Mouse (Mus musculus) frontal cortex, postnatal 14 days (tissue): Measurements from ENCODE around the gene Traf7.

ENCODE experiments used
- DNase-seq, 2 experiments: peaks; one replicate each; pipeline ENCODE4 v3.0.0; 2022; ENCODE audit warnings: low spot score in 2 of 2

The Traf7 gene

DNA sequence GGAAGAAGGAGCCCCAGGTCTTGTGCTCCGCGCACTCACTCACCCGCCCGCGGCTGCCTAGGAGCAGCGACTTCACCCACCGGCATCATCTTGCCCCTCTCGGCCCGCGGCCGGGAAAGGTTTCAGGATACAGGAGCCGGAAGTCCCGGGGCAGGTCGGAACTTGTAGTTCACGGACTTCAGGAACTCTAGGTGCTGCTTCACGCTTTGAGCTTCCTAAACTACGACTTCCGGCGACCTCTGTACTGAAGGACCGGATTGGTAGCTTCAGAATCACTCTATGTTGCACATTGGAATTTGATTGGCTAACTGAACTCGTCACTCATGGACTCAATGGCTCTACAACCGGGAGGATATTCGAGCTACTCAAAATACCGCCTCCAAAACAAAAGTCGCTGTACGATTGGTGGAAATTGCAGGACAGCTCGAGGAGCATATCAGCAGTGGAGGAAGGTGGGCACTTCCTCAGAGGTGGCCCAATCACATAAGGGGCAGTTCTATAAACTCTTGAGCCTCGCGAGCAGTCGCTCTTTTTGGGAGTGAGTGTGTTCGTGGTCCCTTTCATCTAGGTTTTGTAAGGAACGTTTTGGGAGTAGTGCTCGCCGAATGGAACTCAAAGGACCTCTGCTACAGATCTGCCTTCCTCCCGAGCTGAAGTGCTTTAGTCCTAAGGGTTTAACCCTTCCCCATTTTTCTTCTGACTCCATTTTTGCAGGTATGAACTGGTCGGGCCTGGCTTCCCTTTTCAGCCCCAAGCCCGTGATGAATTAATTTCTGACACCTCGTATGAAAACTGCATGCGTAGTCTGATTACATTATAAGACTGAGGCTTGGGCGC is at the start of gene Traf7:
Traf7 (minus strand) TSS at position 216 of the 837 bp plus-strand sequence.
- DNase-seq, result peak; percentile 87 to 96

DNA sequence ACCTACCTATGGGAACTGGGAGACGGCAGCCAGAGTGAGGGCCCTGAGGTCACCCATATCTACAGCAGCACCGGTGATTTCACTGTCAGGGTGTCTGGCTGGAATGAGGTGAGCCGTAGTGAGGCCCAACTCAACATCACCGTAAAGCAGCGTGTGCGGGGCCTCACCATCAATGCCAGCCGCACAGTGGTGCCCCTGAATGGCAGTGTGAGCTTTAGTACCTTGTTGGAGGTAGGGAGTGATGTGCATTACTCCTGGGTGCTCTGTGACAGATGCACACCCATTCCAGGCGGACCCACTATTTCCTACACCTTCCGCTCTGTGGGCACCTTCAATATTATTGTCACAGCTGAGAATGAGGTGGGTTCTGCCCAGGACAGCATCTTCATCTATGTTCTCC is 46.1 kb upstream of the Traf7 start:
- no peak for DNase-seq

DNA sequence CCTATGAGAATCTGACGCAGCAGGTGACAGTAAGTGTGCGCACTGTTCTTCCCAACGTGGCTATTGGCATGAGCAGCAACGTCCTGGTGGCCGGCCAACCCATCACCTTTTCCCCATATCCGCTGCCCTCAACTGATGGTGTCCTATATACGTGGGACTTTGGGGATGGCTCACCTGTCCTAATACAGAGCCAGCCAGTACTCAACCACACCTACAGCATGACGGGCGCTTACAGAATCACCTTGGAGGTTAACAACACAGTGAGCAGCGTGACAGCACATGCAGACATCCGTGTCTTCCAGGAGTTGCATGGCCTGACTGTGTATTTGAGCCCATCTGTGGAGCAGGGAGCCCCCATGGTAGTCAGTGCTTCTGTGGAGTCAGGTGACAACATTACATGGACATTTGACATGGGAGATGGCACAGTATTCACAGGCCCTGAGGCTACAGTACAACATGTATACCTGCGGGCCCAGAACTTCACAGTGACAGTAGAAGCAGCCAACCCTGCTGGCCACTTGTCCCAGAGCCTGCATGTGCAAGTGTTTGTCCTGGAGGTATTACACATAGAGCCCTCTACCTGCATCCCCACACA is 45.0 kb upstream of the Traf7 start:
- no peak for DNase-seq

DNA sequence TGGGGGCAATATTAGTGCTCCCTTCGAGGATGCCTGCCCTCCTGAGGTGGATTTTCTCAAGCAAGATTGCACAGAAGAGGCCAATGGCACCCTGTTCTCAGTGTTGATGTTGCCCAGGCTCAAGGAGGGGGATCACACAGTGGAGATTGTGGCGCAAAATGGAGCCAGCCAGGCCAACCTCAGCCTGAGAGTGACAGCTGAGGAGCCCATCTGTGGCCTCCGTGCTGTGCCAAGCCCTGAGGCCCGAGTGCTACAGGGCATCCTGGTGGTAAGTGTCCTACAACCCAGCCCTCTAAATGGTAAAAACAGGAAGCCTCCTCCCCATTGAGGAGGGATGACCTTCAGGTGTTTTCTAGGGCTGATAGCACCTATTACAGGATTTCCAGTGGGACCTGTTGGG is 42.1 kb upstream of the Traf7 start:
- DNase-seq, result no peak

DNA sequence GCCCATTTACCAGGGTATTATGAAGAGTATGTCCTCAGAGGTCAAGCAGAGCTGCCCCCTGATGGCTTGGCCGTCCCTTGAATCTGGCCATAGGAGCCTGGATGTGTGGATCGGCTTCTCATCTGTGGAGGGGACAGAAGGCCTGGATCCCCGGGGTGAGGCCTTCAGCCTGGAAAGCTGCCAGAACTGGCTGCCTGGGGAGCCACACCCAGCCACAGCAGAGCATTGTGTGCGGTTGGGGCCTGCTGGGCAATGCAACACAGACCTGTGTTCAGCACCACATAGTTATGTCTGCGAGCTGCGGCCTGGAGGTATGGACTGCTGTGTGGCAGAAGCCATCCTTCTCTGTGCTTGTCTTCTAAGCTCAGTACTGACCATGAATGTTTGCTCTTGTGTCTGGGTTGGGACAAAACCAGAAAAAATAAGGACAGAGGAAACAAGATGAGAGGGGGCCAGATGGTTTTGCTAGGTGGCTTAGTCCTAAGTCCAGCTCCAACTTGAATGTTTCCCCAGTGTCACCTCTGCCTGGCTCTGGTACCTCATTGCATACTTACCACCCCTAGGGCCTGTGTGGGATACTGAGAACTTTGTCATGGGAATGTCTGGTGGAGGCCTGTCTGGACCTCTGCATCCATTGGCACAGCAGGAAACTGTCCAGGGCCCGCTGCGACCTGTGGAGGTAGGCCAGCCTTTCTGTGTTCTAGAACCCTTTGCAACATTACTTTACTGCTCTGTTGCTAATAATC is 39.5 kb upstream of the Traf7 start:
- DNase-seq, result no peak

DNA sequence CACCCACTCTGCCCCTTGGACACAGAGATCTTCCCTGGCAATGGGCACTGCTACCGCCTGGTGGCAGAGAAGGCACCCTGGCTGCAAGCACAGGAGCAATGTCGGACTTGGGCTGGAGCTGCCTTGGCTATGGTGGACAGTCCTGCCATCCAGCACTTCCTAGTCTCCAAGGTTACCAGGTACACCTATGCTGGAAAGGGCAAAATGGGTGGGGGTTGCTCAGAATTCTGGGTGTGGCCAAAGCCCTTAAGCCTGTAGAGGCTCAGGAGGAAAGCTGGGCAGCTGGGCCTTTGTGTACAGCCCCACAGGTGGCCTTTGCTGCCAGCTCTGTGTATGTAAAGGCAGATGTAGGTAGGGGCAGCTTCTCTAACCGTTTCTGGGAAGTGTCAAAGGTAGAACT is 38.1 kb upstream of the Traf7 start:
- no peak for DNase-seq

DNA sequence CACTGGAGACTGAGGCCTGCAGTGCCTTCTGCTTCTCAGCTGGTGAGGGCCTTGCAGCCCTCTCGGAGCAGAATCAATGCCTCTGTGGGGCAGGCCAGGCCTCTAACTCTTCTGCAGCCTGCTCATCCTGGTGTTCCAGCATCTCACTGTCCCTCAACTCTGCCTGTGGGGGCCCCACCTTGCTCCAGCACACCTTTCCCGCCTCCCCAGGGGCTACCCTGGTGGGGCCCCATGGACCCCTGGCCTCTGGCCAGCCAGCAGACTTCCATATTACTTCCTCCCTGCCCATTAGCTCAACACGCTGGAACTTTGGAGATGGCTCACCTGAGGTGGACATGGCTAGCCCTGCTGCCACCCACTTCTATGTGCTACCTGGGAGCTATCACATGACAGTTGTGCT is 37.4 kb upstream of the Traf7 start:
- no peak for DNase-seq

DNA sequence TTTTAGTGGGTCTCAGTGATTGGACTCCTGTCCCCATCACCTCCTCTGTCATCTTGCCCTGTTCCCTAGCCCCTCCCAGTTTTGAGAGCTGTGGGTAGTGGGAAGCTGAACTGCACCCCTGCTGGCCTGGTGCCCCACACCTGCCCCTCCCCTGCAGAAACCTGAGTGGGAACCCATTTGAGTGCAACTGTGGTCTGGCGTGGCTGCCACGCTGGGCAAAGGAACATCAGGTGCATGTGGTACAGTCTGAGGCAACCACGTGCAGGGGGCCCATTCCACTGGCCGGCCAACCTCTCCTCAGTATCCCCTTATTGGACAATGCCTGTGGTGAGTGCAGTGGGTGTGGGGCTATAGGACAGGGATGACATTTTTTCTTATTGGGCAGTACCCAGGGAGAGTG is 36.7 kb upstream of the Traf7 start:
- DNase-seq, result no peak

DNA sequence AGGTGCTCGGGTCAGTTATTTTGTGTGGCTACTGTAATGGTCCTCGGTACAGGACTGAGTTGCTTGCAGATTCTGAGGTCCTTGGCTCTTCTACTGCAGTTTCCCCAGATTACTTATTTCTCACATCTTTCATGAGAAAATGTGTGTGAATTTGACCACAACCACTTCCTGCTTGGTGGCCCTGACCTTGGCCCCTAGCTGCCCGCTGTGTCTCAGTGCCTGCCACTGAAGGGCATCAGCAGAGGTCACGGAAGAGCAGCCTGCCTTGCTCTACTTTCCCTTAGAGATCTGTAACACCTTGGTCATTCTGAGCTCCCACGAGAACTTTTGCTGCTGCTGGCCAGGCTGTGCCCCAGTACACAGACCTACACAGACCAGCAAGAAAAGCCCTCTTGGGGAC is 35.9 kb upstream of the Traf7 start:
- DNase-seq, result no peak

DNA sequence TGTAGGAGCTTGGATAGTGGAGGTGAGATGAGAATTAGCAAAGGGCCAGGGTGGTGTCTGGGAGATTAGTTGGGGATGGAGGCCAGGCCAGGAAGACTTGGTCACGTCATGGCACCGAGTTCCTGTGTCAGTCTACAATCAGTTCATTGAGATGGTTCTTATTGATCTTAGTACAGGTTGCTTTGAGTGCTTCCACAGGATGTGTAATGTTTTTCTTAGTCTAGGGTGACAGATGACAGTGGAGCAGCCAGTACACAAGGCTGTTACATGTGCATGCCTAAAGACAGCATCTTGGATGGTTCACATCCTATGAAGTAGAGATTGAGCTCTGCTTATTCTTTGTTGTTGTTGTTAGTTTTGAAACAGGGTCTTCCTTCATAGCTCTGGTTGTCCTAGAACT is 33.9 kb upstream of the Traf7 start:
- no peak for DNase-seq

DNA sequence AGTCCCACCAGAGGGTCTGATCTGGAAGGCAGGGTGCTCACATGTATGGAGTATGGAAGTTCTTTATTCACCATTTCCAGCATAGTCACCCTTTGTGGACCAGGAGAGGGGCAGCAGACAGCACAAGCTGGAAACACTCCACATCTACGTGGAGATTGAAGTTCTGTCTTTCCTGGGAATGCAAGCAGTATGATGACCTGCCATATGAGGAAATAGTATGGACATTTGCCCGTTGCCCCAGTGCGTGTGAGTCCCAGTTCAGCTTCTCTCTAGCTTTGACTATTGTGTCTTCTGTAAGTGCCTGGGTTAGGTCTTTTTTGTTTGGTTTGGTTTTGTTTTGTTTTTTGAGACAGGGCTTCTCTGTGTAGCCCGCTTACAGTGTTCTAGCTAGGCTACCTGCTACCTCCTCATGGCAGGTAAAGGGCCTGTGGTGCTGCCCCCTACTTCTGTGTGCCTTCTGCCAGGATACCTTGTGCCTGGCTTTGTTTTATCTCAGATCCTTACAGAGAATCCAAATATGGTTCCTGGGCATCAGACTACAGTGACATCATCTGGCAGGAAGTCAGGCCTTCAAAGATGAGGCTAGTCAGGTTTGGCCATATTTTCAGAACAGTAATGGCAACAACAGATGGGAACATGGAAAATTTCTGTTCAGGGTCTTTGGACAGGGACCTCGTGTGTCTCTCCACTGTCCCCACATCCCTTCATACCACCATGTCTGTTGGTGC is 32.7 kb upstream of the Traf7 start:
- DNase-seq, result no peak

DNA sequence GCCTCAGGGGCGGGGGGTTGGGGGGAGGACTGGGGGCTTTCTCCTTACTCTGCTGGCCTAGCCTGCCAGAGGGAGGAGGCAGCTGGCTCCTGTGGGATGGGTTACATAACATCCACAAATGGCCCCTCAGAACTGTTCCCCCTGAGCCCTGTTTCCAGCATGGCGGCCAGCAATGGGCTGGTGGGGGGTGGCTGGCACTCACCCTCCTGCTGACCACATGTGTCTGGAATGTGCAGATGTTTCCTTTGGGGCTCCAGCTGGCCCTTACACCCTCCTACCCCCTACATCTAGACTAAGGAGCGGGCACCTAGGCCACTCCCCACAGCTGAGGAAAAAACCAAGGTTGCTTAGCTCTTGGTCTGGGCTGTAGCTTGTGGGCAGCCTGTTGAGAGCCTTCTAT is 31.4 kb upstream of the Traf7 start:
- DNase-seq, result no peak

DNA sequence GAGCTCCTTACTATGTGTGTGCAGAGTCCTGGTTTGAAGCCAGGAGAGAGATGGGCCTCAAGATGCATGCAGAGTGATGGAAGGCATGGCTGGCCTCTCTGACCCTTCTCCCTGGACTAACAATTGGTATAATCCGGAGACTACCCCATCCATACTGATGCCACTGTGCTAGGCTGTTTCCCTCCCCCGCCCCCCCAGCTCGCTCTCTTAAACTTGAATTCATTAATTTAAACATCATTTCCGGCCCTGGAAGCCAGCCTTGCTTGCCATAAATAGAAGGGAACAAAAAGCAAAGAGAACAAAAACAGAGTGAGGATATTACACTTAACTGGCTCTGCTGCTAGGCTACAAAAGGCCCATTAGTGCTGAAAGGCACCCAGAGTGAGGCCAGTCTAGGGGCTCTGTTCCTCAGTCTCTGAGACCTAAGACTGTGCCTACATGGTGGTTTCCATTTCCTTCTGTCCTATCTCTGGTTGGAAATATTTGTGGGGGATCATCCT is 30.9 kb upstream of the Traf7 start:
- no peak for DNase-seq

DNA sequence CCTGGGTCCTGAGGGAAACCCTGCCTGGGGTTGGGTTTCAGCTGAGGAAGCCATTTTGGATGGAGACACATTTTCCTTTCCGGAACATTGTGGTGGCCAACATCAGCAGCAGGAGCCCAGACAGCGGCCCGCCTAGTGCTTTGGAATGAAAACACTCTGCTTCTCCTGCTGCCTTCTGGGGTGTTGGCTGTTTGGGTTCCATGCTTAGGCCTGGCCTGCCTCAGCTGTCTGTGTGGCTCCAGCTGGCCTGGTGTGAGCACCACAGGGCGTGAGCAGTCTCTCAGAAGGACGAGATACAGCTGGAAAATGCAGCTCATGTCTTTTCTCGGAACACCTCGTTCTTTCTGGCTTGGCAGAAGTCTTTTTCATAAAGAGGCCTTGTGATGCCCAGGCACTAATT is 29.4 kb upstream of the Traf7 start:
- DNase-seq, result no peak

DNA sequence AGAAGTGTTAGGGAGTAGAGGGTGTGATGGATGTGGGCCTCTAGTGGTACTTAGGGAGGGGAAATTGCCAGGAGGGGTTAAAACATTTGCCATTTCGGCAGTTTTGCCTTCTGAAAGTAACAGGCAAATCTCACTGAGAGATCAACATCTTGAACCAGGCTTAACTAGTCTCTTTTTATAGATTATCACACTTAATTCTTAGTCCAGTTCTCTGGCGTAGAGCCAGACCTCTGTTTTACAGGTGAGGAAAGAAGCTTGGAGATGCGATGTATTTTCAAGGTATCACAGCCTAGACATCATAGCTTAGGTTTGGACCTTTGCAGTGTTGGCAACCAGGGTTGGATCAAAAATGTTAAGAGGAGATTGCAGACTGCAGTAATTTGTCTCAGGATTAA is 23.3 kb upstream of the Traf7 start:
- no peak for DNase-seq

DNA sequence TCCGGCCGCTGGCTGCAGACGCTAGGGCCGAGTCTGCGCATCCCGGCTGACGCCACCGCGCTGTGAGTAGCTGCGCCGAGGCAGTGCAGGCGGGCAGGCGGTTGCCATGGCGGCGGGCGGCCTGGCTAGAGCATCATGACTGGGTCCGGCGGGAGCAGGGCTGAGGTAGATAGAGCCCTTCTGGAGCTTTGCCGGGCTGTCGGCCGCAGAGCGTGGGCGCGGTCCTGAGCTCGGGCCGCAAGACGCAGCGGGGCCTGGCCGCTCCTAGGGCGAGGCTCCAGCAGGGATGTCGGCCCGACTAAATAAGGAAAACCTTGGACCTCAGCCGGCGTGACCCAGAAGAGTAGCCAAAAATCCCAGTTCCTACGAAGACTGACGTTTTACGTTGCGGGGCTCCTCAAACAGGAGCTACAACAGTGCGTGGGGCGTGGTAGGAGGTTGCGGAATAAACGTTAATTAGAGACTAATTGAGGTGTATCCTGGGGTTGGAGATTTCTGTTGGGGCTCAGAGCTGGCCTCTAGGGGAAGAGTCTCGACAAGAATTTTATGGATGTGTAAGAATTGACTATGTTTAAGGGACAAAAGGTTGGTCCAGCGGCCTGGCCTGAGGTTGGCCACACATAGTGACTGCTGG is 22.8 kb upstream of the Traf7 start:
- peak; percentile 70 to 71 for DNase-seq

DNA sequence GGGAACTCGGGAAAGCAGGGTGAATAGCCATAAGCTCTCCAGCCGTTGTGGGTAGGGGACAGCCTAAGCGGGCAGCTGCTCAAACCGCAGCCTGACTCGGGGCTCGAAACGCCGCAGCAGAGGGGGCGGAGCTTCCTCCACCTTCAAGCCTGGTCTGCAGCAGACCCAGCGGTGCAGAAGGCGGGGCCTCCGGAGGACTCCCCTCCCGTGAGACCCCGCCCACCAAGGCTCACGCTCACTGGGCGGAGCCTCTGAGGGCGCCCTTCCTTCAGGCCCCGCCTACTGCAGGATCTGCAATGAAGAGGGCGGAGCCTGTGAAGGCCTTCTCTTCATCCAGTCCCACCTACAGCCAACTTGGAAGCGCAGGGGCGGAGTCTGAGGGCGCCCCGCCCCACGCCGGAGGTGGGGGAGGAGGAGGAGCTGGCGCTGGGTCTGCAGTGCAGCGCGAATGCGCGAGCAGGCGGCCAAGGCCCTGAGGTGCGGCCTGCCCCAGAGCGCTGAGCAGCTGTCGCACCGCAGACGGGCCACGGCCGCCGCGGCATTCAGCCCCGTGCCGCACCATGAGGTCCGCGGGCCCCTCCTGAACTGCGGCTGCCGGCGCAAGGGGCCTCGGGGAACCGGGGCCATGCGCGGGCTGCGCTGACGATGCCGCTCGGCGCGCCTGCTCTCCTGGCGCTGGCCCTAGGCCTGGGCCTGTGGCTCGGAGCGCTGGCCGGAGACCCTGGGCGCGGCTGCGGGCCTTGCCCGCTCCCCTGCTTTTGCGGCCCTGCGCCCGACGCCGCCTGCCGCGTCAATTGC is 22.1 kb upstream of the Traf7 start, which contains the start of gene Pkd1:
Pkd1 (plus strand) TSS at position 217 of the 798 bp plus-strand sequence.
- DNase-seq, result peak; percentile 96 to 98

DNA sequence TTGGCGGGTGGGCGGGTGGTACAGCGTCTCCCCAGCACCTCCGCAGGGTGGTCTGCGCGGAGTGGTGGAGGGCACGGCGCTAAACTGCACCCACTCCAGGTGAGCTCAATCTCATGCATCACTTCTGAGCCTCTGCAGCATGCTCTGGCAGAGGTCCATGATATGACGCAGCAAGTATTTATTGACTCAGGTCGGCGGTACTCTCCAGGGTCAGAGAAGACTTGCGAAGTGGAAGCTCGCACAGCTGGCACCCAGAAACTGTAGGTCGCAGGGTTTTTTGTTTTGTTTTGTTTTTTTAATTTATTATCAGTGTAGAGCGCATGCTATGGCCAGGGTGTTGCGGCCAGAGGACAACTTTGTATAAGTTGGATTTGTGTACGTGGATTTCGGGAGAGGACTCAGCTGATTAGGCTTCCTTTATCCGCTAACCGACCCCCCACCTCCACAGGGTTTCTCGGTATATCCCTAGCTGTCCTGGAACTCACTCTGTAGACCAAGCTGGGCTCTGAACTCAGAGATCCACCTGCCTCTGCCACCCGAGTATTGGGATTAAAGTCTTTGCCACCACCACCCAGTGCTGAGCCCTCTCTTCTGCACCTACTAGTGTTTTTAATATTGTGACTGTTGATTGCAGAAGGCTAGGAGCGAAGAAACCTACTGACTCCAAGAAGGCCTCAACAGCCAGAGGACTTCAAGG is 21.3 kb upstream of the Traf7 start:
- no peak for DNase-seq

DNA sequence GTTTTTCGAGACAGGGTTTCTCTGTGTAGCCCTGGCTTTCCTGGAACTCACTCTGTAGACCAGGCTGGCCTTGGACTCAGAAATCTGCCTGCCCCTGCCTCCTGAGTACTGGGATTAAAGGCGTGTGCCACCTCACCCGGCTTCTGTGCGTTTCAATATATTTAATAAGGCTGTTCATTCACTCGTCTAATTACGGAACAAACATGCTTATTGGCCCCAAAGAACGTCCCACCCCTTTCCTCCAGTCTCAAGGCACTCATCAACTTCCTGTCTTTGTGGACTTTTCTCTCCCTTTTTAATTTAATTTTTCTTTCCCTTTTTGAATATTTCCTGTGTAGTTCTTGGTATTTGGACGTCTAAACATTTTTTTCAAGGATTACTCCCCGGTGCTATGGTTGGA is 20.7 kb upstream of the Traf7 start:
- no peak for DNase-seq

DNA sequence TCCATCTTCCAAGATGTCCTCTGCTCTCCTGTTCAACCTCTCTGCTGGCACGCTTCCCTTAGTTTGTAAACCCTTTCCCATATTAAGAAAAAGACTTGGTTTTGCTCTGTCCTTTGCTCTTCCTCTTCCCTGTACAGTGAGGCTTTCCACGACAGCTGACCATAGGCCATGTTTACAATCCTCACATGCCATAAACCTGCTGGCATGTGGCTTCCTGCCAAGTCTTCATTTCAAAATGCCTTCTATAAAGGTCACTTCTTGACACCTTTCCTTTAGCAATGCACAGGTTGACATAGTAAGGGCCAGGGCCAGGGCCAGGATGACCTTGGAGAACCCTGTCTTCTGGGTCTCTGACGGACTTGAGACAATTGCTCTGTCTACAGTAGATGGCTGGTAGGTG is 18.5 kb upstream of the Traf7 start:
- no peak for DNase-seq
